Mouse (Mus musculus): Measurements from ENCODE around the gene Sema5b. TPM values are rescaled to one million over a fixed set of nuclear protein-coding genes. Genes with fewer than 3 reads are reported as not detected.
A peak's percentile ranks its signal among the peaks of the same experiment; 100 is the strongest.

Sema5b gene
- polyA plus RNA-seq, 1 experiment from 2014 or later = 6.6 TPM

DNA sequence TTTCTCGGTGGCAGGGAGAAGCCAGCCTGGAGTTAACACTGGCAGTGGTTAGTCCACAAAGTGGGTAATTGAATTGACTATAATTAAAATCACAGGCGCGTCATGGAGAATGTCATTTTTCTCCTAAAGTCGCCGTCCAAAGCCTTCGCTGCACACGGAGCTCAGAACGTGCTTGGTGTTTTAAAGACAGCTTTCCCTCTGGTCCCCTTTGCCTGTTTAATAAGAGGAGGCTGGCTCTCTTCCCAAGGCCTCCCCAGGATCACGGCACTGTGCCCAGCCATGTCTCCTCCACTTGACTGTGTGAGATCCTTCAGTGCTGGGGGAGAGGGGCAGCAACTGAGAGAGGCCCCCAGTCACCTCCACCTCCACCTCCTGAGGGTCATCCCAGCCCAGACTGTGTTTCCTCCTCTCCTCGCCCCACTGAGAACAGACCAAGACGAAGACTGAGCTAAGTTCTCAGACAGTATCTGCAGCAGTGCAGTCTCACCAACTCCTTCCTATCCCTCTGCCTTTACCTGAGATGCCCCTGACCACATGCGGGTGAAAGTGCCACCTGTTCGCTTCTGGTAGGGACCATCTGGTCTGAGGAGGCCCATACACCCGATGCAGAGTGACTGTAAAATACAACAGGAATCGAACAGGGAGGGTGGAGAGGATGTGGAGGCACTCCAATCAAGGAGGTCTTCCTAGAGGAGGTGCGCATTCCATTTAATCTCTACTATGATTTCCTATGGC, 84.5 kb downstream of the Sema5b start:
- Histone ChIP-seq H3K4me2 (no peak overlapping the region), H3K9me3 (no peaks in the 10 kb centered on the region), H3K36me3 (no peaks in the 10 kb centered on the region), H3K4me3 (replicated peaks) (no peak overlapping the region), H3K9ac (no peak overlapping the region), H3K4me1 (0 out of 2 replicates have a peak, but pooled peaks cover 3% of the 10 kb centered on the region), H3K27me3 (replicated peaks) (no peaks in the 10 kb centered on the region), H3K27ac (no peak overlapping the region)
- no peak for ATAC-seq (ENCODE audit: insufficient read depth, low FRiP score, low read depth)
- 74% methylated on average over 16 of the region's 16 CpGs for WGBS

- peaks cover 11% of the 10 kb centered on the region; the same call in 1 of the 2 replicates for H3K4me1 ChIP-seq
- H3K27me3 ChIP-seq (replicated peaks) = no peaks in the 10 kb centered on the region
- H3K9ac ChIP-seq = no peak overlapping the region
- H3K9me3 ChIP-seq = no peaks in the 10 kb centered on the region
- WGBS = 38% methylated on average over 10 of the region's 10 CpGs
- no peak overlapping the region for H3K27ac ChIP-seq
- no peak overlapping the region for H3K4me3 ChIP-seq (replicated peaks)
- no peak overlapping the region for H3K4me2 ChIP-seq
- 0 out of 2 replicates have a peak, but pooled peaks have one; percentile 29 for ATAC-seq (ENCODE audit: insufficient read depth, low FRiP score, low read depth)
- no peaks in the 10 kb centered on the region for H3K36me3 ChIP-seq
These were observed 87.2 kb downstream of the Sema5b start for GRCm38 (mm10) chr16:35627992-35628607.

- H3K4me3 ChIP-seq (replicated peaks) = no peak overlapping the region
- H3K9ac ChIP-seq = no peak overlapping the region
- peak overlapping the region; percentile 13; the same call in 1 of the 2 replicates for H3K4me2 ChIP-seq
- peaks cover 11% of the 10 kb centered on the region; the same call in 1 of the 2 replicates for H3K4me1 ChIP-seq
- 41% methylated on average over 16 of the region's 16 CpGs for WGBS
- H3K9me3 ChIP-seq = no peaks in the 10 kb centered on the region
- no peaks in the 10 kb centered on the region for H3K27me3 ChIP-seq (replicated peaks)
- H3K27ac ChIP-seq = peak overlapping the region; percentile 71
- H3K36me3 ChIP-seq = no peaks in the 10 kb centered on the region
- ATAC-seq (ENCODE audit: insufficient read depth, low FRiP score, low read depth) = peak; percentile 37; the same call in 1 of the 2 replicates
These were observed 89.7 kb downstream of the Sema5b start for GRCm38 (mm10) chr16:35630470-35631183.

DNA sequence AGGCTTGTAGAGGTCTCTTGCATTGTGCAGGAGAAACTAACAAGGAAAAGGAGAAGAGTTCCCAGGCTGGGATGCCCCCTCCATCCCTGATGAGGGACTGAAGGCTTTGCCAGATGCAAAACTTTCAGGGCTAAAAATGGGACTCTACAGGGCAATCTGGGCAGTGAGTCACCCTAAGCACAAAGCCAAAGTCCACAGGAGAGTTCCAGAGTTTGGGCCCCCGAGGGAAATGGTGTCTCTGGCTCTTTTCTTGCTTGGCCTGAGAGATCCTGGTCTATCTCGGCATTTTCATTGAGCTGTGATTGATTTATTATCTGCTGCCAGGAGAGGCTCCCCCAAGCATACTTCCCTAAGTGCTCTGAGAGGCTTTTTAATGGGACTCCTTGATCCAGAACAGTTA, 92.1 kb downstream of the Sema5b start:
- no peak for ATAC-seq (ENCODE audit: insufficient read depth, low FRiP score, low read depth)

DNA sequence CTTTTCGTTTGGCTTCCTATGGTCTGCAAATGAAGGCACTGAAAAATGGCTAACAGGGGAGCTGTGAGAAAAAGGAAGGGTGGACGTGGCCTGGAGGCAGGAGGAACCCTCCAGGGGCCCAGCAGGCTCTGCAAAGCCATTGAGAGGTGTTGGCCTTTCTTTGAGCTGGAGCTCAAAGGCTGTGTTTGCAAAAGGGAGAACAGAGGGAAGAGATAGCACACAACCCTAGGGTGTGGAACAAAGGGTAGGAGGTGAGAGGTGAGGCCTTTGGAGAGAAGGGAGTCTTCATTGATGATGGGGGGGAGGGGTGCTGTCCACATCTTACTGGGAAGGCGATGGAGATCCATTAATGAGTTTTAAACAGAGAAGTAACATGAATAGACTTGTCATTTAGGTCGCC, 94.0 kb downstream of the Sema5b start:
- ATAC-seq (ENCODE audit: insufficient read depth, low FRiP score, low read depth) = no peak; the same call in 1 of the 2 replicates
- Histone ChIP-seq H3K4me3 (replicated peaks) (no peak overlapping the region), H3K27ac (no peak overlapping the region), H3K36me3 (no peaks in the 10 kb centered on the region), H3K9me3 (no peaks in the 10 kb centered on the region), H3K9ac (no peak overlapping the region), H3K4me1 (peaks cover 11% of the 10 kb centered on the region; the same call in 1 of the 2 replicates), H3K27me3 (replicated peaks) (no peaks in the 10 kb centered on the region), H3K4me2 (no peak overlapping the region)
- WGBS = 50% methylated on average over 4 of the region's 4 CpGs

More for the DNA sequence above, 92.1 kb downstream of the Sema5b start:
- Histone ChIP-seq H3K4me2 (no peak overlapping the region), H3K4me1 (peaks cover 11% of the 10 kb centered on the region; the same call in 1 of the 2 replicates), H3K27ac (no peak overlapping the region), H3K9ac (no peak overlapping the region), H3K4me3 (replicated peaks) (no peak overlapping the region), H3K9me3 (no peaks in the 10 kb centered on the region), H3K36me3 (no peaks in the 10 kb centered on the region), H3K27me3 (replicated peaks) (no peaks in the 10 kb centered on the region)
- 30% methylated on average over 2 of the region's 2 CpGs for WGBS

GRCm38 (mm10) chr16:35639505-35639904, 98.6 kb downstream of the Sema5b start:
- Histone ChIP-seq H3K4me2 (no peak overlapping the region), H3K36me3 (no peaks in the 10 kb centered on the region), H3K9me3 (no peaks in the 10 kb centered on the region), H3K4me1 (no peaks in the 10 kb centered on the region), H3K27me3 (replicated peaks) (no peaks in the 10 kb centered on the region), H3K4me3 (replicated peaks) (no peak overlapping the region), H3K27ac (no peak overlapping the region), H3K9ac (no peak overlapping the region)
- no peak for ATAC-seq (ENCODE audit: insufficient read depth, low FRiP score, low read depth)
- 66% methylated on average over 3 of the region's 3 CpGs for WGBS

GRCm38 (mm10) chr16:35648862-35649261, 107.9 kb downstream of the Sema5b start:
- ATAC-seq (ENCODE audit: insufficient read depth, low FRiP score, low read depth) = no peak

GRCm38 (mm10) chr16:35652206-35652605, 111.3 kb downstream of the Sema5b start:
- no peaks in the 10 kb centered on the region for H3K36me3 ChIP-seq
- H3K4me3 ChIP-seq (replicated peaks) = no peak overlapping the region
- H3K27ac ChIP-seq = no peak overlapping the region
- H3K27me3 ChIP-seq (replicated peaks) = no peaks in the 10 kb centered on the region
- no peaks in the 10 kb centered on the region for H3K9me3 ChIP-seq
- H3K4me2 ChIP-seq = no peak overlapping the region
- 52% methylated on average over 6 of the region's 6 CpGs for WGBS
- H3K9ac ChIP-seq = no peak overlapping the region
- no peaks in the 10 kb centered on the region for H3K4me1 ChIP-seq
- ATAC-seq (ENCODE audit: insufficient read depth, low FRiP score, low read depth) = no peak

More at GRCm38 (mm10) chr16:35648862-35649261, 107.9 kb downstream of the Sema5b start:
- H3K9me3 ChIP-seq = no peaks in the 10 kb centered on the region
- H3K4me3 ChIP-seq (replicated peaks) = no peak overlapping the region
- no peaks in the 10 kb centered on the region for H3K36me3 ChIP-seq
- H3K9ac ChIP-seq = no peak overlapping the region
- H3K4me2 ChIP-seq = no peak overlapping the region
- H3K27me3 ChIP-seq (replicated peaks) = no peaks in the 10 kb centered on the region
- no peak overlapping the region for H3K27ac ChIP-seq
- H3K4me1 ChIP-seq = no peaks in the 10 kb centered on the region
- 84% methylated on average over 4 of the region's 4 CpGs for WGBS

DNA sequence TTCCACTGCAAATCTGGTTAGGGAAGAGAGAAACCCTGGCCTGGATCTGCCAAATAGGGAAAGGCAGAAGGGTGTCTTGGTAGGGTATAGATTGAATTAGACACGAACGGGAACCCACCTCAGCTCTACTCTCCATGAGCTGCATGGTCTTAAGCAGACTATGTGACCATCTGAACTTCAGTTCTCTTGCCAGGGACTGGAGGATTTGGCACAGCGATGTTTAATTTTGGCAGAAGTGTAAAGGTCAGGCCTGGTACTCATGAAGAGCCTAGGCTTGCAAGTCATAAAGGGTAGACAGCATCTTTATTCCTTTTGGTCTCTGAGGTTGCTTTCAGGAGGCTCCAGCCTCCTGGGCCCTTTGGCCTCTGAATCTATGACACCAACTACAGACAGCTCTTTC, 111.8 kb downstream of the Sema5b start:
- WGBS = 77% methylated on average over 3 of the region's 3 CpGs
- H3K36me3 ChIP-seq = no peaks in the 10 kb centered on the region
- no peaks in the 10 kb centered on the region for H3K9me3 ChIP-seq
- no peaks in the 10 kb centered on the region for H3K4me1 ChIP-seq
- no peaks in the 10 kb centered on the region for H3K27me3 ChIP-seq (replicated peaks)
- no peak overlapping the region for H3K27ac ChIP-seq
- ATAC-seq (ENCODE audit: insufficient read depth, low FRiP score, low read depth) = no peak
- no peak overlapping the region for H3K9ac ChIP-seq
- H3K4me2 ChIP-seq = no peak overlapping the region
- H3K4me3 ChIP-seq (replicated peaks) = no peak overlapping the region

DNA sequence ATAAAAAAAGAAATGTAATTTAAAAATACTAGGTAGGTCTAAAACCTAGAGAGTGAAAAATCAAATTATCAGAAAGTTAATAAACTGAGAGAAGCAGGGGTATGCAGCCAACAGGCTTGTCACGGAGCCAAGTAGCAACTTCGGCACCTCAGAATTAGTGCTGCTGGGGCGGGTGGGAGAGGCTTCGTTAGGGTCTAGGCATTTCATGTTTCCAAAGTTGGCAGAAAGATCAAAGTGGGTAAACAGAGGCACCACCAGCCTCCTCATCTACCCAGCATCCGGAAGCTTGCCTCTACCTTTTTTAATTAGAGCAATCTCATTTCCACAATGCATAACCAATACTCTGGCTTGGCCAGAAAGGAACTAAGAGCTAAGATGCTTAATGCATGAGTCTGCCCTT, 113.0 kb downstream of the Sema5b start:
- no peaks in the 10 kb centered on the region for H3K4me1 ChIP-seq
- WGBS = 85% methylated on average over 5 of the region's 5 CpGs
- H3K9me3 ChIP-seq = no peaks in the 10 kb centered on the region
- ATAC-seq (ENCODE audit: insufficient read depth, low FRiP score, low read depth) = no peak
- H3K4me2 ChIP-seq = no peak overlapping the region
- no peak overlapping the region for H3K4me3 ChIP-seq (replicated peaks)
- no peaks in the 10 kb centered on the region for H3K36me3 ChIP-seq
- H3K27me3 ChIP-seq (replicated peaks) = peaks cover 9% of the 10 kb centered on the region
- no peak overlapping the region for H3K27ac ChIP-seq
- H3K9ac ChIP-seq = no peak overlapping the region

- Histone ChIP-seq H3K4me2 (peak overlapping the region; percentile 62), H3K27me3 (replicated peaks) (peaks cover 31% of the 10 kb centered on the region), H3K36me3 (no peaks in the 10 kb centered on the region), H3K4me3 (replicated peaks) (peak overlapping the region; percentile 32), H3K27ac (no peak overlapping the region), H3K9ac (no peak overlapping the region), H3K4me1 (0 out of 2 replicates have a peak, but pooled peaks cover 9% of the 10 kb centered on the region), H3K9me3 (no peaks in the 10 kb centered on the region)
- no peak for ATAC-seq (ENCODE audit: insufficient read depth, low FRiP score, low read depth)
- 6% methylated on average over 36 of the region's 36 CpGs for WGBS
These were observed 119.3 kb downstream of the Sema5b start for GRCm38 (mm10) chr16:35660222-35660621.

All from stomach, embryonic 15.5 days (tissue).